Mouse (Mus musculus) ES-E14 (cell line): ENCODE data around the gene Aspscr1. TPM values are rescaled to one million over a fixed set of nuclear protein-coding genes. Genes with fewer than 3 reads are reported as not detected.

Source experiments
- DNase-seq: peaks from one replicate; pipeline ENCODE4 v3.0.0-alpha.2; 2013; ENCODE audit warnings: low read depth, low spot score
- H3K27ac ChIP-seq: 2 replicates; pipeline ENCODE4 v1.5.1; 2012; ENCODE audit warnings: low read depth, mild to moderate bottlenecking, low read length, moderate library complexity, mixed read lengths; ENCODE audit not compliant: poor library complexity, insufficient read depth, severe bottlenecking
- H3K36me3 ChIP-seq: 2 replicates; pipeline ENCODE4 v1.6.1; 2012; ENCODE audit warnings: mild to moderate bottlenecking, low read length, moderate library complexity, mixed read lengths; ENCODE audit not compliant: control insufficient read depth, poor library complexity, insufficient read depth, severe bottlenecking
- H3K4me1 ChIP-seq, 2 experiments: fragments of 150-350 bp in 1 of 2; sonication (generic) in 1 of 2; 2 replicates each; pipeline ENCODE4 v1.6.1; 2012; ENCODE audit warnings: low read length in 2 of 2, mild to moderate bottlenecking in 1 of 2, mixed read lengths in 1 of 2; ENCODE audit not compliant: control insufficient read depth in 2 of 2, insufficient read depth in 2 of 2, poor library complexity in 1 of 2
- H3K4me3 ChIP-seq, 2 experiments: fragments of 150-350 bp in 1 of 2; sonication (generic) in 1 of 2; 2 replicates each; pipeline ENCODE4 v1.5.1; 2012; ENCODE audit warnings: low read length in 2 of 2, low read depth in 1 of 2, mild to moderate bottlenecking in 1 of 2, mixed read lengths in 1 of 2; ENCODE audit not compliant: insufficient read depth in 1 of 2, poor library complexity in 1 of 2, severe bottlenecking in 1 of 2
- H3K9ac ChIP-seq: 2 replicates; pipeline ENCODE4 v1.6.1; 2012; ENCODE audit warnings: low read depth, mild to moderate bottlenecking, low read length, mixed read lengths; ENCODE audit not compliant: poor library complexity, insufficient read depth, severe bottlenecking
- H3K9me3 ChIP-seq: fragments of 150-350 bp; sonication (generic); 2 replicates; pipeline ENCODE4 v1.6.1; 2012; ENCODE audit warnings: low read depth, mild to moderate bottlenecking, low read length; ENCODE audit not compliant: control insufficient read depth, insufficient read depth
- CHD2 ChIP-seq: IDR thresholded peaks from 2 replicates; pipeline ENCODE4 v1.6.1; 2014; ENCODE audit warnings: mild to moderate bottlenecking, low read depth, low read length, inconsistent platforms
- HCFC1 ChIP-seq: IDR thresholded peaks from 2 replicates; pipeline ENCODE4 v1.6.1; 2012; ENCODE audit warnings: low read length, inconsistent platforms, borderline replicate concordance; ENCODE audit not compliant: insufficient read depth
- MAFK ChIP-seq: IDR thresholded peaks from 2 replicates; pipeline ENCODE4 v1.6.1; 2014; ENCODE audit warnings: mild to moderate bottlenecking, low read depth, low read length, inconsistent platforms; ENCODE audit not compliant: insufficient read depth
- ZC3H11A ChIP-seq: IDR thresholded peaks from 2 replicates; pipeline ENCODE4 v1.6.1; 2012; ENCODE audit warnings: low read depth, mild to moderate bottlenecking, inconsistent platforms, low read length, borderline replicate concordance
- ZNF384 ChIP-seq: IDR thresholded peaks from 2 replicates; pipeline ENCODE4 v1.6.1; 2012; ENCODE audit warnings: low read depth, low read length, inconsistent platforms
- in situ Hi-C, 2 experiments: fragments of 600-800 bp; cut with MboI; formaldehyde crosslinking; loops; one replicate each; pipeline ENCODE4 v1.15.1; 2025; ENCODE audit warnings: low sequenced_read_pairs in 2 of 2, inconsistent platforms in 1 of 2; ENCODE audit not compliant: unreplicated experiment in 2 of 2
- total RNA-seq: library from RNA; depleted of rRNA; stranded (reverse); fragments of 300-350 nt; gene quantifications from 2 replicates; pipeline ENCODE4 v1.2.3, GENCODE M21; 2012

The Aspscr1 gene
- total RNA-seq, 1 experiment: 85.2 TPM

- no peak for TF ChIP-seq MAFK
- TF ChIP-seq CHD2: no peak
- TF ChIP-seq HCFC1: no peak
- TF ChIP-seq ZC3H11A: no peak
- TF ChIP-seq ZNF384: no peak
- DNase-seq: no peak
- Histone ChIP-seq H3K4me3 (no peak overlapping the region), H3K9me3 (no peaks in the 10 kb centered on the region), H3K4me1 (peaks cover 0 to 7% of the 10 kb centered on the region in 2 experiments; a peak in 1 of 4 replicates), H3K27ac (no peak overlapping the region), H3K9ac (no peak overlapping the region), H3K36me3 (peaks cover 55% of the 10 kb centered on the region)
- in situ Hi-C loops: no loop called here
These were observed 10.8 kb downstream of the Aspscr1 start for GRCm38 (mm10) chr11:120683536-120683935.

GRCm38 (mm10) chr11:120684086-120684485 is 11.3 kb downstream of the Aspscr1 start:
- H3K9me3 ChIP-seq: no peaks in the 10 kb centered on the region
- H3K4me1 ChIP-seq: peaks cover 0 to 7% of the 10 kb centered on the region in 2 experiments; a peak in 1 of 4 replicates
- no peak overlapping the region for H3K27ac ChIP-seq
- no peak overlapping the region for H3K9ac ChIP-seq
- in situ Hi-C loops: no loop called here
- TF ChIP-seq MAFK (no peak), ZC3H11A (no peak), HCFC1 (no peak), ZNF384 (no peak), CHD2 (no peak)
- peaks cover 55% of the 10 kb centered on the region for H3K36me3 ChIP-seq
- no peak for DNase-seq
- H3K4me3 ChIP-seq: no peak overlapping the region

GRCm38 (mm10) chr11:120684660-120685059 is 11.9 kb downstream of the Aspscr1 start:
- Histone ChIP-seq H3K9ac (no peak overlapping the region), H3K9me3 (no peaks in the 10 kb centered on the region), H3K36me3 (peaks cover 56% of the 10 kb centered on the region), H3K4me3 (no peak overlapping the region), H3K4me1 (peaks cover 0 to 7% of the 10 kb centered on the region in 2 experiments; a peak in 1 of 4 replicates), H3K27ac (no peak overlapping the region)
- no peak for DNase-seq
- in situ Hi-C loops: no loop called here
- TF ChIP-seq MAFK (no peak), HCFC1 (no peak), ZC3H11A (no peak), ZNF384 (no peak), CHD2 (no peak)

- DNase-seq: no peak
These were observed 14.0 kb downstream of the Aspscr1 start for GRCm38 (mm10) chr11:120686650-120687272.

More at GRCm38 (mm10) chr11:120686650-120687272, 14.0 kb downstream of the Aspscr1 start:
- H3K36me3 ChIP-seq: peaks cover 44% of the 10 kb centered on the region
- in situ Hi-C loops: no loop called here
- no peak overlapping the region for H3K27ac ChIP-seq
- no peak overlapping the region for H3K9ac ChIP-seq
- TF ChIP-seq HCFC1: no peak
- no peak for TF ChIP-seq MAFK
- no peak for TF ChIP-seq CHD2
- TF ChIP-seq ZNF384: no peak
- TF ChIP-seq ZC3H11A: no peak
- H3K9me3 ChIP-seq: no peaks in the 10 kb centered on the region
- peaks cover 0 to 7% of the 10 kb centered on the region in 2 experiments; a peak in 1 of 4 replicates for H3K4me1 ChIP-seq
- H3K4me3 ChIP-seq: no peak overlapping the region
